Mouse (Mus musculus): ENCODE data around the gene Ifne.

- no peak for TF ChIP-seq POLR2A (IDR thresholded peaks at IDR 0.05; ENCODE audit: low read depth, low read length)
- no peak for TF ChIP-seq CTCF (IDR thresholded peaks at IDR 0.05; ENCODE audit: extremely low read depth, insufficient read length, insufficient replicate concordance, low read depth, low read length)
These were observed 34.7 kb downstream of the Ifne start for GRCm38 (mm10) chr4:88845334-88845733.
